Mouse (Mus musculus) thymus, adult 2 months (tissue): ENCODE data around the gene Prmt9. TPM values are rescaled to one million over a fixed set of nuclear protein-coding genes. Genes with fewer than 3 reads are reported as not detected.

Experiments
- DNase-seq: peaks from one replicate; pipeline ENCODE4 v3.0.0; 2021
- H3K27ac ChIP-seq: fragments of 200-500 bp; 2 replicates; pipeline ENCODE4 v1.5.1; 2012; ENCODE audit warnings: low read length, control low read depth; ENCODE audit not compliant: control insufficient read depth, insufficient read depth
- H3K27me3 ChIP-seq: fragments of 200-500 bp; 2 replicates; pipeline ENCODE4 v1.6.1; 2012; ENCODE audit warnings: mild to moderate bottlenecking, low read length, moderate library complexity, mixed read lengths; ENCODE audit not compliant: control insufficient read depth, insufficient read depth
- H3K36me3 ChIP-seq: fragments of 200-500 bp; 2 replicates; pipeline ENCODE4 v1.6.1; 2012; ENCODE audit warnings: mild to moderate bottlenecking, low read length, moderate library complexity; ENCODE audit not compliant: control insufficient read depth, insufficient read depth
- H3K4me1 ChIP-seq: fragments of 200-500 bp; replicated peaks from 2 replicates; pipeline ENCODE4 v1.6.1; 2012; ENCODE audit warnings: low read length; ENCODE audit not compliant: control insufficient read depth, insufficient read depth
- H3K4me3 ChIP-seq: fragments of 200-500 bp; 2 replicates; pipeline ENCODE4 v1.5.1; 2012; ENCODE audit warnings: mild to moderate bottlenecking, low read length, control low read depth, moderate library complexity; ENCODE audit not compliant: control insufficient read depth, insufficient read depth
- CTCF ChIP-seq: fragments of 200-500 bp; IDR thresholded peaks from 2 replicates; pipeline ENCODE4 v1.5.1; 2012; ENCODE audit warnings: mild to moderate bottlenecking, control low read depth, low read length, moderate library complexity, borderline replicate concordance; ENCODE audit not compliant: control insufficient read depth, poor library complexity, insufficient read depth; ENCODE audit errors: extremely low read depth
- POLR2A ChIP-seq: fragments of 200-500 bp; IDR thresholded peaks from 2 replicates; pipeline ENCODE4 v1.6.1; 2012; ENCODE audit warnings: mild to moderate bottlenecking, low read length, control low read depth, moderate library complexity; ENCODE audit not compliant: control insufficient read depth, poor library complexity, insufficient read depth; ENCODE audit errors: extremely low read depth
- WGBS: fragments of 180-500 bp; shearing (Covaris S2); methylation state at CpG from one replicate; pipeline ENCODE4 v1.1.7; 2018; 5-methylcytosine and 5-hydroxymethylcytosine counted together
- polyA plus RNA-seq: library from polyadenylated mRNA; depleted of rRNA; stranded (reverse); fragments of >200 nt; gene quantifications from 2 replicates; pipeline ENCODE4 v1.2.3, GENCODE M21; 2012

Gene Prmt9
- polyA plus RNA-seq, 1 experiment: 15.3 TPM

- Histone ChIP-seq H3K27me3 (no peaks in the 10 kb centered on the region), H3K27ac (no peak overlapping the region), H3K36me3 (no peaks in the 10 kb centered on the region), H3K4me1 (peaks cover 5% of the 10 kb centered on the region), H3K4me3 (no peak overlapping the region)
- DNase-seq: no peak
- WGBS: 68% methylated on average over 7 of the region's 7 CpGs
- no peak for TF ChIP-seq POLR2A
- no peak for TF ChIP-seq CTCF
Measured at GRCm38 (mm10) chr8:77509044-77509443, 40.2 kb upstream of the Prmt9 start.

GRCm38 (mm10) chr8:77510426-77510825, 38.8 kb upstream of the Prmt9 start:
- Histone ChIP-seq H3K36me3 (no peaks in the 10 kb centered on the region), H3K27me3 (no peaks in the 10 kb centered on the region), H3K27ac (no peak overlapping the region), H3K4me3 (no peak overlapping the region), H3K4me1 (peaks cover 5% of the 10 kb centered on the region)
- no peak for DNase-seq
- WGBS: 36% methylated on average over 3 of the region's 3 CpGs
- no peak for TF ChIP-seq POLR2A
- no peak for TF ChIP-seq CTCF

GRCm38 (mm10) chr8:77511750-77512493, 37.3 kb upstream of the Prmt9 start:
- Histone ChIP-seq H3K36me3 (no peaks in the 10 kb centered on the region), H3K27ac (no peak overlapping the region), H3K4me1 (peaks cover 15% of the 10 kb centered on the region), H3K27me3 (no peaks in the 10 kb centered on the region), H3K4me3 (no peak overlapping the region)
- no peak for TF ChIP-seq POLR2A
- TF ChIP-seq CTCF: no peak
- no peak for DNase-seq
- 86% methylated on average over 13 of the region's 13 CpGs for WGBS

GRCm38 (mm10) chr8:77515201-77515600, 34.0 kb upstream of the Prmt9 start:
- no peaks in the 10 kb centered on the region for H3K27me3 ChIP-seq
- no peaks in the 10 kb centered on the region for H3K36me3 ChIP-seq
- H3K4me1 ChIP-seq: peaks cover 15% of the 10 kb centered on the region
- H3K4me3 ChIP-seq: no peak overlapping the region
- no peak overlapping the region for H3K27ac ChIP-seq
- no peak for TF ChIP-seq POLR2A
- WGBS: 95% methylated on average over 8 of the region's 8 CpGs
- no peak for DNase-seq

- no peak for TF ChIP-seq POLR2A
- no peak for TF ChIP-seq CTCF
- no peak for DNase-seq
Measured at GRCm38 (mm10) chr8:77515786-77516185, 33.4 kb upstream of the Prmt9 start.

GRCm38 (mm10) chr8:77516845-77517244, 32.4 kb upstream of the Prmt9 start:
- H3K27ac ChIP-seq: no peak overlapping the region

More at GRCm38 (mm10) chr8:77515786-77516185, 33.4 kb upstream of the Prmt9 start:
- Histone ChIP-seq H3K27ac (no peak overlapping the region), H3K4me3 (no peak overlapping the region), H3K4me1 (peaks cover 10% of the 10 kb centered on the region), H3K27me3 (no peaks in the 10 kb centered on the region), H3K36me3 (no peaks in the 10 kb centered on the region)
- WGBS: 86% methylated on average over 8 of the region's 8 CpGs

More at GRCm38 (mm10) chr8:77516845-77517244, 32.4 kb upstream of the Prmt9 start:
- WGBS: 9% methylated on average over 10 of the region's 10 CpGs
- H3K4me3 ChIP-seq: peak overlapping the region; percentile 99
- DNase-seq: peak; percentile 25
- TF ChIP-seq CTCF (no peak), POLR2A (no peak)
- no peaks in the 10 kb centered on the region for H3K27me3 ChIP-seq
- H3K36me3 ChIP-seq: no peaks in the 10 kb centered on the region
- peaks cover 10% of the 10 kb centered on the region for H3K4me1 ChIP-seq
